Mouse (Mus musculus): ENCODE measurements at regions not wholly inside any gene's neighbourhood (a gene's known extent, or its start where the extent isn't known, plus 50 kb on each side); places are given as distances from the start of the nearest gene placed in this dataset.

DNA sequence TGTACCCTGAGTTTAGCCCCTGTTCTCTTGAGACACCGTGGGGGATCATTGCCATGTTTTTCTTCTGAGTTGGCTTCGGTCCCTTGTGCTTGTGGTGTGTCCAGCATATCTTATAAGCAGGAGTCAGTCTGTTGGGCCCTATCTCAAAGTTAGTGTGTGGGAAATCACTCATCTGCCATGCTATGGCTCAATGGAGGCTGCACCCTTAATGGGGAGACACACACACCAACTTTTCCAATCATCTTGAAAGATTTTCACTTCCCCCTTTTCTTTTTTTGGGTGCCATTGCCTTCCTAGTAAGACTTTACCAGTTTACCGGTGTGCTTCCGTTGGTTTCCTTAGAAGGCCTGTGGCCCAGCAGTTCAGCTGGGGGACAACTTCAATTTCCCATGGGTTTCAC is 130.6 kb upstream of the Ado start:
- no peak for TF ChIP-seq POLR2A (IDR thresholded peaks at IDR 0.05; ENCODE audit: low read depth, low read length)
- no peak for TF ChIP-seq CTCF (IDR thresholded peaks at IDR 0.05; ENCODE audit: borderline replicate concordance, insufficient read depth, low read length)

Data from embryonic fibroblast, embryonic 13.5 days (primary cell).